Mouse (Mus musculus) megakaryocyte-erythroid progenitor cell, adult 5-6 weeks (primary cell): Measurements from ENCODE around the gene Fry. TPM values are rescaled to one million over a fixed set of nuclear protein-coding genes. Genes with fewer than 3 reads are reported as not detected.

Experiments used
- ATAC-seq: replicated peaks from 2 replicates; pipeline ENCODE4 v1.8.0; 2016; ENCODE audit warnings: mild to moderate bottlenecking, inconsistent platforms; ENCODE audit not compliant: severe bottlenecking, poor library complexity, low FRiP score, low TSS enrichment
- total RNA-seq, 2 experiments: library from RNA; stranded (forward) in 1 of 2; stranded (reverse) in 1 of 2; fragments of 200-1000, 215-1000 nt in 1 of 2; fragments of >200 nt in 1 of 2; fragmentation: Nextera tagmentation in 1 of 2; gene quantifications; 2 replicates each; pipeline ENCODE4 v1.2.3; 2014 to 2017

Fry gene
- total RNA-seq, 2 experiments from 2014 or later: 8.3 to 12.9 TPM

GRCm38 (mm10) chr5:150206749-150207148 lies 88.3 kb downstream of the Fry start:
- no peak for ATAC-seq

- ATAC-seq: no peak
Measured at GRCm38 (mm10) chr5:150207596-150207995, 89.2 kb downstream of the Fry start.

- ATAC-seq: no peak
Measured at GRCm38 (mm10) chr5:150208009-150208408, 89.6 kb downstream of the Fry start.

- ATAC-seq: no peak
Measured at GRCm38 (mm10) chr5:150214081-150214480, 95.6 kb downstream of the Fry start.

GRCm38 (mm10) chr5:150216066-150216465 lies 97.6 kb downstream of the Fry start:
- ATAC-seq: no peak

GRCm38 (mm10) chr5:150219457-150219856 lies 101.0 kb downstream of the Fry start:
- ATAC-seq: no peak

- peak; percentile 96 for ATAC-seq
Measured at GRCm38 (mm10) chr5:150220333-150220732, 101.9 kb downstream of the Fry start.

GRCm38 (mm10) chr5:150221806-150222205 lies 103.4 kb downstream of the Fry start:
- ATAC-seq: no peak

GRCm38 (mm10) chr5:150223546-150224239 lies 105.2 kb downstream of the Fry start:
- ATAC-seq: no peak

- ATAC-seq: no peak
Measured at GRCm38 (mm10) chr5:150229086-150229485, 110.6 kb downstream of the Fry start.

- no peak for ATAC-seq
Measured at GRCm38 (mm10) chr5:150229776-150230175, 111.3 kb downstream of the Fry start.

- peak; percentile 56; the same call in 1 of the 2 replicates for ATAC-seq
Measured at GRCm38 (mm10) chr5:150232159-150233150, 114.0 kb downstream of the Fry start.

- peak; percentile 92 for ATAC-seq
Measured at GRCm38 (mm10) chr5:150233154-150233886, 114.9 kb downstream of the Fry start.

- no peak for ATAC-seq
Measured at GRCm38 (mm10) chr5:150235931-150236330, 117.5 kb downstream of the Fry start.

- ATAC-seq: no peak
Measured at GRCm38 (mm10) chr5:150236597-150236996, 118.2 kb downstream of the Fry start.

- ATAC-seq: no peak
Measured at GRCm38 (mm10) chr5:150241638-150242037, 123.2 kb downstream of the Fry start.

- peak; percentile 69 for ATAC-seq
Measured at GRCm38 (mm10) chr5:150246737-150247136, 128.3 kb downstream of the Fry start.

- no peak for ATAC-seq
Measured at GRCm38 (mm10) chr5:150257764-150258163, 139.3 kb downstream of the Fry start.

- ATAC-seq: peak; percentile 66
Measured at GRCm38 (mm10) chr5:150259191-150260053, 141.0 kb downstream of the Fry start.
